Mouse (Mus musculus) frontal cortex, postnatal 14 days (tissue): ENCODE data around the gene Galnt7.

Experiments
- DNase-seq, 2 experiments: peaks; one replicate each; pipeline ENCODE4 v3.0.0; 2022; ENCODE audit warnings: low spot score in 2 of 2

Galnt7 gene

DNA sequence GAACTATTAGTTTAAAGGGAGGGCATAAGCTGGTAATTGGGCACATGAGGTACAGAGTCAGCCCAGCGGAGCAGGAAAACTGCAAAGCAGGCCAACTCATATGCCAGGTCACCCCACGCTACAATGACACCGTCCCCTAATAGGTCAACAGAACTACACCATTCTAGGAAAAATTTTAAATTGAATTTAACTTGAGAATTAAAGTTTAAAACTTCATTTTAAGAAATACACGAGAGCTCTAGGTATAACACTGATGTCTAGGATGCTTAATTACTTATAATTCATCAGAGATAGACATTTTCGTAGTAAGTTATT, 67.7 kb downstream of the Galnt7 start:
- no peak for DNase-seq

DNA sequence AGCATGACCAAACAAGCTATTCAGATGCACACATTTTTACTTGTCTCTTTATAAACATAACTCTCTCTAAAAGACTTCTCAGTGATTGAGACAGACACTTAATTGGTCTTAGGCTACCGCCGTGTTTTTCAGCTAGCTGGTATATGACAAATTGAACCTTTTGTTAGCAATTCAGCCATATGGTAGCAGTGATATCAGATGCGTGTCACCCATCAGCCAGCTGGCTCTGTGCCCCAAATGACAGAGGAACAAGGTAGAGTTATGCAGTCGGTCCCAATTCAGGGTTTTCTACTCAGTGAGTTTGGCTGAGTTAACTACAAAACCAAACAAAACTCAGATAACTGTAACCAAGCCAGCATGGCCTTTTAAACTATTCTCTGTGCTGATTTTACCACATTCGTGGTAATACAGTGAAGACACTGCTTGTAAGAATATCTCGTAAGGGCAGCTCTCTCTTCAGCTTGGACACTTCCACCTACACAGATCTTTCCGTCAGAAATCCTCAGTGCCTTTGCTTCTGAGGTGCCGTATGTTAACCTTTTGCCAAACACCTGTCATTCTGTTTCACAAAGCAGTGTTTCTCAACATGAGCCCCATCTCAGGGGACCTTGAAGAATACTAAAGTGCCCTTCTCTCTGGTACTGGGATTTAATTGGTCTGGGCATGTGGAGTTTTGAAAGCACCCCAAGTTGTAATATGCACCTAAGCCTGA, 68.3 kb downstream of the Galnt7 start:
- no peak for DNase-seq

DNA sequence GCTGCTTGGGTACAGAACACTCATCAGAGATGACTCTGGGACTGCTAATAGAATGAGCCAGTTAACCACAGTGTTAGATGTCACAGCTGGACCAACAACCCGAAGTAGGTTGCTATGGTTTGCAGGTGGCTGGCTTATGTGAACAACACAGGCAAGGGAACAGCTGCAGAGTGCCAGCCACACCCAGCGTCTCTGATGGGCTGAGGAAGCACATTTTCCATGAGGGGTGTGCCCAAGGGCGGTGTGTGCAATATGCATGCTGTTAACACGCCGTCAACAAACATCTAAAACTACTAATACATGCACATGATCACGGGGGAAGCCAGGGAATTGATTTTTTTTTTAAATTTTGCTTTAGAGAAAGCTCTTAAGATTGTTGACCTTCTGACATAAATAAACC, 73.0 kb downstream of the Galnt7 start:
- no peak for DNase-seq

DNA sequence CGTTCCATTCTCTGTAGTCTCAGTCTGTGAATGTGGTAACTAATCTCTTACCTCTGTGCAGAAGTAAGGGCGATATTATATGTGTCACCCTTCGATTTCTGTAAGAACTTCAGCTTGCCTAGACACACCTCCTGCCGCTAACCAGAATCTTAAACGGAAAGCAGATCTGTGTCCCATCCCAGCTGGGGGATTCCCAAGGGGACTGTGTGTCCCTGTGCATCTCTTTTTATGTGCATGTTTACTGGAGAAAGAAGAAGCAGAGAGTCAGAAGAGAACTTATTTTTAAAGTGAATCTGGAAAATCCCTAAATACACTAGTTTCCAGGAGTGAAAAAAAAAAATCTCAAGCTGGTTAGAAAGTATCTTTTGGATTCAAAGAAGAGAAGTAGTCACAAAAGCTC, 75.5 kb downstream of the Galnt7 start:
- no peak for DNase-seq

DNA sequence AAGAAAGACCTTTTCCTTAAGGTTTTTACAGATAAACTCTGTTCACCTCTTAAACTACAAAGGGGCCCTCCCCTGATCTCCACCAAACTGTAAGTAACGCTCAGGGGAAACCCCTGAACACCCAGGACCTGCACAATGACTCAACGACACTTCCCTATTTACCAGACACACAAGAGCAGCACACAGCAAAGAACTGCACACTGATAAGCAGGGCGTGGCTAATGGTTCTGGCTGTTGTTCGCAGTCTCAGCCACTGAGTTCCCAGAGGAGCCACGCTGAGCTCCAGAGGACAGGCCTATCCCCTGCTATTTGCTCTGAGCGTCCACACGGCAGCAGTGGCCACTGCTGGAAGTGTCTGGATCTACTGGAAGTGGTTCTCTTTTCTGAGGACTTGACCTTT, 76.6 kb downstream of the Galnt7 start:
- DNase-seq, result no peak

DNA sequence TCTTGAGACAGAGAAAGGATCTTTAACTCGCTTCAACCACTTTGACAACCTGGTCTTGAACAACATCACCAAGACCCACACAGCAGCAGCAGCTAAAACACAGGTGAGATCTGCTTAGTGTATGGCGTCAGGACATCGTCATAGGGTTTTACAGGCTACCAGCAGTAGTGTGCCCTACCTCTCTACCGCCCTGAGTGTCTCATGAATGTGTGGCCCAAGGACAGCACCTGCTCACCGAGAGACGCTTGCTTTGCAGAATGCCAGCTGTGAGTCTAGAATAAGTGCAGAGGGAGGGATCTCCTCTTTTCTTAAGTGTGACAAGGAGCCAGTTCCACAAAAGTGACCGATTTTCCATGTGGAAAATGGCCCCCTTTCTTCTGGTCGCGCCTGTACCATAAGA, 77.5 kb downstream of the Galnt7 start:
- DNase-seq, result no peak

DNA sequence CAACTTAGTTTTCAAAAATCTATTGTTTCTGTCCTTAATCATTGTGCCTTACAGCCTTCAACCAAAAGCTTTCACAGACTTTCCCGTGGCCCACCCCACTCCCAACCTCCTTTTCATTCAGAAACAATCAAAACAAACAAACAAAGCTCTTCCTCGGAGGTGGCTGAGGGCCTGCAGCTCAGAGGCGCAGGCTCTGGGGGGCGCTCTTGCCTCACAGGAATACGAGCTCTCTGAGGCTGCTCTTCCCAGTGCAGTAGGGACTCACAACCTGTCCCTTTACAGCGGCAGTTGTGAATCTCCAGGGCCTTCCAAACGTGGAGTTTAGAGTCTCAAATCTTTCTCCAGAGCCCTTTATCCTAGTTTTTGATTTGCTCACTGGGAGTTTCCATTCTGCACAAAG, 78.4 kb downstream of the Galnt7 start:
- peak; percentile 21 to 69 for DNase-seq

DNA sequence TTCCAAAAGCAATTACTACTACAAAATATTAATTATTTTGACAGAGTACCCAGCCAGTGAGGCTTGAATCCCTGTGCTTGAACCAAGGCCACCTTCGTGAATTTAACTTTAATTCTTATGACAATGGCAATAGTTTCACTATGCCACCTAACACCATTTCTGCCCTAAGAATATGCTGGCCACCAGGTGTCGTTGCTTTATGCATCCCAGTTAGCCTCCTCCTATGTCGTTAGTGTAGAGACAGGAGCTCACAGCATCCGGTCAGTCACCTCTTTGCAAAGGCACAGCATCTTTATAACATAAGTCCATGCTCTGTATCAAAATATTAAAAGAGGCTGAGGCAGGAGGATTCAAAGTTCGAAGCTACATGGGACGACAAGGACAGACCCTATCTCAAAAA, 79.0 kb downstream of the Galnt7 start:
- no peak for DNase-seq

DNA sequence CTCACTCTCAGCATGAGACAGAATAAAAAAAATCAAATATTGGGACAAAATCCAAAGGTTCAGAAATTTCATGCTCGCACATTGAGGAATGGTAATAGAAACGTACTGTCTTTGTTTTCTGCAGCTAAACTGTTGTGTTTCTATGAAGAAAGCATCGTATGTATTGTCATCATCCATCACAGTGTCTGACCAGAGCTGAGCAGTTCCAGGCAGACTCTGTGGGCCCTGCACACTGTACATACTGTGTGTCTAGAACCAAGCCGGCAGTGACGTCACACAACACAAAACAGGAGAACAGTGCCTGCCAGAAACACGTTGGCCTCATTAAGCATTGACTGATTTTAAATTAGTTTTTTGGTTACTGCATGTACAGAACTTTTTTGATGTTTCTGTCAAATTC, 82.9 kb downstream of the Galnt7 start:
- no peak for DNase-seq

DNA sequence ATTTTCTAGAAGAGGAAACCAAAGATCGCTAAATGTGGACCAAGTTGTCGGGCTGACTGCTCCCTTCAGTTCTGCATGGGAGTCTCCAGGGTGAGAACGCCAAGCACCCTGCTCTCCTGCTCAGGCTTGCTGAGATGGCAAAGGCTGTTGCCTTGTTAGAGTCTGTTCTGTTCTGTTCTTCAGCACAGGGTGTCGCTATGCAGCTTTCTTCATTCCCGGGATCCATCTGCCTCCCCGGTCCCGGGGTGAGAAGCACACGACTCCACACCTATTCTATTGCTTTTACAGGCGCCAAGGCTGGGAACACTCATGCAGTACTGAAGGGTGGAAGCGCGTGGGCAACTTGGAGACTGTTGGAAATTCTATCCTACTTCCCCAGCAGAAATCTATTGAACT, 83.4 kb downstream of the Galnt7 start:
- peak in 1 of 2 experiments; percentile 32 for DNase-seq

DNA sequence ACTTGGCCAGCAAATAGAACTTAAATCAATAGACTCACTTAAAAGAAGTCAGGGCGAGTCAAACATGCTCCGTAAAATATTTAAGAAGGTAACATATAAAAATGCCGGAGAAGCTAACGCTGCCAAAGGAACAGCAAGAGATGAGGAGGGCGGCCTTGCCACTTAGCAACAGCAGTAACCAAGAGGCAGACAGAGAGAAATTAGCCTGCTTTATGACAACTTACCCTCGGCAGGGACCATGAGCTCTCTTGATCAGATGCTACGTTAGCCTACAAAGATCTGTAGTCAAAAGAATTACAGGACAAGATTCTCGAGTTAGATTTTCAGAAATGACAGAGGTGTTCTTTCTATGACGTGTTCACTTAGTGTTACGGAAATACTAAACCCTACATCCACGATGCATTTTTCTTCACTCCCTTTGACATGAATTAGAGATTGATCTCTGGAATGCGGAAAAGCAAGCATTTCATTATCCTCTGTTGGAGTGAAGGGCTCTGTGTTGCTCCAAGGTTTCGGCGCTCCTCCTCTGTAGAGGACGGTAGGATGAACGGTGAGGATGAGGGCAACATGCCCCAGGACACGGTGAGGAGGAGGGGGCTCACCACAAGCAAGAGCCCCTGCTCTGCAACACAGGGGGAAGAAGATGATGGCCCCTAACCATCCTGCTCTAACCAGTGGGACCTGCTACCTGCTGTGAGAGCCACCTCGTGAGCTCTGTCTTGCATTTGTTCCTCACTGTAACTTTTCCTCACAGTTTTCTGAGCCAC, 84.0 kb downstream of the Galnt7 start:
- DNase-seq, result no peak

DNA sequence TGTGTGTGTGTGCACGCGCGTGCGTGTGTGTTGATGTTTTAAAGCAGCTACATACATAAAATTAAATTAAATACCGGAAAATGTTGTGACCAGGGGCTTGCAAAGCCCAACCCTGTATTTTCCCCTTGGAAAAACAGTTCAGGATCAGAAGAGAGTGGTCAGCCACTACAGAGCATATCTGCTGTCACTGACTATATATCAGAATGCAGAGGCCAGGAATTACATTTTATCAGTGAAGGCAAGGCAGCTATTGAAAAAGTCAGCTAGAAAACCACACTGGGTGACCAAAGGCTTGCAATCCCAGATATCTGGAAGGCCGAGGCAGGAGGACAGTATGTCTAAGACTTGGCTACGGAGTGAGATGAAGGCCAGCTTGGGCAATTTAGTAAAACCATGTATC, 84.8 kb downstream of the Galnt7 start:
- DNase-seq, result no peak

DNA sequence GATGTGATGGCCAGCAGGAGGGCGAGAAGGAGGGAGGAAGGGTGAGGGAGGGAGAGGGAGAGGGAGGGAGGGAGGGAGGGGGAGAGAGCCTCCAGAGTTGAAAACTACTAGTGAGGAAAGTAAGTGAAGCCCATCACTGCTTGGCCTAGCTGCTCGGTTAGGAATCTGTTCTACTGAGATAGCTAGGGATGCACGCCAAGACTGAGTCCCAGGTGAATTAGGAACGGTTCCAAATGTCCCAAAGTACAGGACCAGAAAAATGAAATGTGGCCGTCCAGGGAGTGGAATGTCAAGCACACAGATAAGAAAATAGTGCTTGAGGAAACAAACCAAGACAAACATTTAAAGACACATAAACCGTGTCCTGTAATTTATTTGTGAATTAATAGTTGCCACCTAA, 87.8 kb downstream of the Galnt7 start:
- no peak for DNase-seq

DNA sequence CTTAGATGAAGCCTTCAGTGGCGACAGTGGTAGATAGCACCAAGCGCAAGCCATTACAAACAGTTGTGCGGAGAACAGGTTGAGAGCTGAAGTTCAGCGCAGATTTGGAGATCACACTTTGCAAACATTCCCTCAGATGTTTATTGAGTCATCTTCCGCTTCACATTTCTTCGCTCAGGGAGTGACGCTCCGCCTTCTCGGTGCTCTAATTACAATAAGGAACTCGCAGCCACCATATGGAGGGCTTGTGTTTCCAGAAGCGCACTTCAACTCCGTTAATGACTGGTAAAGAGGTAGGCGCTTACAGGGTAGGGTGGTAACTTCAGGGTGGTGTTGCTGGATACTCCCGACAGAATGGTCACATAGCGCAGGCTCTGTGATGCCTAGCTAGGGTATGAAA, 89.1 kb downstream of the Galnt7 start:
- DNase-seq, result no peak

DNA sequence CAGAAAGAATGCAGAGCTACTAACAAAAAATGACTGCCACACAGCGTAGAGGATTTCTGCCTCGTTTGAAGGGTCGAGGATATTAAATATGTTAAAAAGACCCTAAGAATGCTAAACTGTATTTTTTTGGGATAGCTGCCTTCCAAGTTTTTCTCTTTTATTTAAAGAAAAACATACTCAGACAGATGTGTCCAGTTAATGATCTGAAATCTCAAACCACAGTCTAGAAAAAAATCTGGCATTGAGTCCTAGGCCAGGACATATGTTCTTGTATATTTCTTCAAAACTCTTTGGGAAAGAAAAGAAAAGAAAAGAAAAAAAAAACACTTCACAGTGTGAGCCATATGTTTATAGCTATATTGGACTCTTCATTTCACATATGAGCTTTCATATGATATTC, 90.1 kb downstream of the Galnt7 start:
- no peak for DNase-seq

DNA sequence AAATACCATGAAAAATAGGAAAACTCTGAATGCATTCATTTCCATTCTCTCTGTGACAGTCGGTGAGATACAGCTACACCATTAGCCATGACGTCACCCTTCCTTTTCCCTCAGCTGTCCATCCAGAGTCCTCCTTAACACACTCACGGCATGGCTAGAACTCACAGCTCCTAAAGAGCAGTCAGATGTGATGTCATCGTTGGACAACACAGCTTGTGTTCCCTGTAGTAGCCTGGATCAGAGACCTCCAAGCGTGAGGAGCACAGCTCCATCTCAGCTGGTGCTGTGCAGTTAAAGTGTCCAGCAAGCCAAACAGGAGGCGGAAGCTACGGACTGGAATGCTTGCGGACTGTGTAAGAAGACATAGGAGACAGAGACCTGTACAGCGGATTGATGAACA, 91.9 kb downstream of the Galnt7 start:
- no peak for DNase-seq

DNA sequence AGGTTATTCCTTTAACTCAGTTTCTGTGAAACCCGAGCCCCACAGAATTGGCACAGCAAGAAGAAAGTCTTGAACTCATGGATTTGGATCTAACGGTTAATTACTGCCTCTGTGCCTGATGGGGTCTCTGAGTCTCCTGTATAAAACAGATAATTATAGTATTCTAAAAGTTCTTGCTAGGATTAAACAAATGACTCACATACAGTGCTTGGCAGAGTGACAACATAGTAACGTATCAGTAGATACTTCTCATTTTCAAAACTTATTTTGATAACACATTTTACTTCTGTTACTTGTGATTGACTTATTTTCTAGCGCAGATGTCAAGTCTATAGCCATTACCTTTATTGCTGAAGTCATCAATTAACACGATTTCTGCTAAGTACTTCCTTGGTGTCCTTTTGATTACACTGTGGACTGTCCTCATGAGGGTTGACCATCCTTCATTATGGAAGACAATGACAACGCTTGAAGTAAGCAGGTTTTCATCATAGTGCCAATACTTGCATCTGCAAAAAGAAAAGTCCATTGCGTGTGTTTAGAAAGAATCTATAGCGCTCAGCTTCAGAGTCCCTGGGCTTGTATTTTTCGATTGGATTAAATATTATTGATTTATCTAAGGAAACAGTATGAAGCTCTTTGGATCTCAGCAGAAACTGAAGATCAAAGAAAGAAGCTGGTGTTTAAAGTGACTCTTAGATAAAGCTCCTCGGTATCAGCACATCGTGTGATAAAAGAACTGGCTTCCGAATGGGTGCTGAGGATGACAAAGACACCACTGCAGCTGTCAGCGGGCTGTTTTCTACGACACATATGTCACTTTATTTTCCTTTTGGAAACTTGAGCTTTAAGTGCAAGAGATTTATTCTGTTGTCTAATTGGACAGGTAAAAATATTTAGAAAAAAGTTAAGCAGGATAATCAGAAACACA, 100.5 kb downstream of the Galnt7 start:
- no peak for DNase-seq

DNA sequence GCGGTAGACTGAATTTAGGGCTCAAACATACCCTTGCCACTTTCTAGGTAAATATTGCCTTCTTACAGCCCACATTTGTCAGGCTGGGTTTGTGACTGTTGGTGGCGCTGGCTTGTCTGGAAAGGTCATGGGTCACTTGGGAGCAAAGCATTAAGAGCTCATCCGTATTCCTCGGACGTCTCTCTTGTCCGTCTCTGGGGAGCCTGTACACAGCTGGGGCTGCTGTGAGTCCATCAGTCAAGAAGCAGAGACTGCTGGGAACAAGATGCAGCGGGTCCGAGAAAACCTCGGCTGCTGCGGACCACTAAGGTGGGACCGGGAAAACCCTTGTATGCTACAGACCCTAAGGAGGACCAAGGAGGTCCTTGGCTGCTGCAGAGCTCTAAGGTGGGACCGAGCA, 105.3 kb downstream of the Galnt7 start:
- DNase-seq, result no peak

DNA sequence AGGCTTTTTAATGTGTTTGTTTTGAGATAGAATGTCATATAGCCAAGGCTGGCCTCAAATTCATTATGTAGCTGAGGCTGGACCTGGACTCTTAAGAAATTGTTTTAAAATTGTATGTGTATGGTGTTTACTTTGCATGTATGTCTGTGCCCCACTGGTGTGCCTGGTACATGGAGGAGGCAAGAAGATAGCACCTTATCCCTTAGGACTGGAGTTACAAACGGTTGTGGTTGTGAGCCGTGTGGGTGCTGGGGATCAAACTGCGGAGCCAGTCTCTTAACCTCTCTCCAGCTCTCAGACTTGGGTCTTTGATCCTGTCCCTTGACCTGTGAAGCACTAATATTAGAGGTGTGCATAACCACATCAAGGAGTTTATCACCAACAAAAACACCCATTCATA, 106.0 kb downstream of the Galnt7 start:
- DNase-seq, result no peak

DNA sequence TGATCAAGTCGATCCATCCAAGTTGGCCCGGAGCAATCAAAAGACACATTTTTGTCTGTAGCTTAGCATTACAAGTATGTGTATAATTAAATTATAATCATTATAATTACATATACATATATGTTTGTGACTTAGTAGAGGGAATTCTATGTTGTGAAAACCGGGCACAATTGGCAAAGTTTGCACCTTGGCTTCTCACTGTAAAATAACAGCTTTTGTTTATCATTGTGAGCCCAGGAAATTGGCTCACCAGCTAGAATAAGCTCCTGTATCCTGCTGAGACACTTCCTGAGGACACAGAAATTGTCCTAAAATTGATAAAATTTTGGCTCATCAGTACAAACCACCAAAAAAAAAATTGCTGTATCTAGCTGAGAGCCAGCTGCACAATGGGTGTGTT, 106.4 kb downstream of the Galnt7 start:
- no peak for DNase-seq

DNA sequence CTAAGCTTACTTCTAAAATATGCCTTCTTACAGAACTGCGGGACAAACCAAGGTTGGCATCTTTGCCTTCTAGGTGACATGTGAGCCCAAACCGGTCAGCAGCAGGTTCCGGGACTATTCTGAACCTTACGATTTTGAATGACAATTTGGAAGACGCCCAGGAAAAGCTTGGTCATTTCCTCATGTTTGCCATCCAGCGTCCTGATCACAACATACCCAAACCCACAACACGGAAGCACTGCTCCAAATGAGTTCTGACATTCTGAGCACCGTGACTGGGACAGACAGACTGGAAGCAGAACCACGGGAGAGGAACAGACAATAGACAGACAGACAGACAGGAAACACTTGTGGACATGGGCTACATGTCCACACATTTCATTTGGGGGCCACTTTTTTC, 111.4 kb downstream of the Galnt7 start:
- no peak for DNase-seq

DNA sequence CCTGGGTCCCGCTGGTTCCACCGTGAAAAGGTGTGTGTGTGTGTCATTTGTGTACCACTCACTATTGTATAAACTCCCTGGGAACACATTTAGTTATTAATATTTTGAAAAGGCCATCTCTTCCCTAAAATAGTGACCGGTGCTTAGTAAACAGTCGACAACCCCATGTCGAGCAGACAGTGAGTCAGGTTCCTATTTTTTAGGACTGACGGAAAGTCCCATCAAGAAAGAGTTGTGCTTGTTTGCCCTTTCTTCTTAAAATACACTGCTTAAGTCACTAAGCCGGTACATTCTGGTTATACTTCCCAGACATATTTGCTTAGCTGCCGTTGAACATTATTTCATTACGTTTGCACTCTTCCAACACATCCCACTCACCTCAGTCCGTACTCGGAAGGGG, 111.9 kb downstream of the Galnt7 start:
- no peak for DNase-seq
